Mouse (Mus musculus) heart, embryonic 12.5 days (tissue): ENCODE measurements around the gene Ptpn12. TPM values are rescaled to one million over a fixed set of nuclear protein-coding genes. Genes with fewer than 3 reads are reported as not detected.

Source experiments
- ATAC-seq: fragments of 200-750 bp; cut with Nextera tagmentation; 2 replicates; pipeline ENCODE4 v1.8.0; 2017; ENCODE audit warnings: moderate TSS enrichment, moderate library complexity; ENCODE audit not compliant: insufficient number of reproducible peaks, low FRiP score
- H3K27ac ChIP-seq: fragments of 300-500 bp; sonication (generic); 2 replicates; pipeline ENCODE4 v1.5.1; 2016; ENCODE audit warnings: mild to moderate bottlenecking, moderate library complexity; ENCODE audit not compliant: poor library complexity, severe bottlenecking
- H3K27me3 ChIP-seq: fragments of 300-500 bp; sonication (generic); replicated peaks from 2 replicates; pipeline ENCODE4 v1.6.1; 2016; ENCODE audit warnings: mild to moderate bottlenecking, moderate library complexity
- H3K36me3 ChIP-seq: fragments of 300-500 bp; sonication (generic); 2 replicates; pipeline ENCODE4 v1.6.1; 2016; ENCODE audit warnings: mild to moderate bottlenecking, moderate library complexity
- H3K4me1 ChIP-seq: fragments of 300-500 bp; sonication (generic); replicated peaks from 2 replicates; pipeline ENCODE4 v1.6.1; 2016; ENCODE audit warnings: mild to moderate bottlenecking
- H3K4me2 ChIP-seq: fragments of 300-500 bp; sonication (generic); 2 replicates; pipeline ENCODE4 v1.6.1; 2016; ENCODE audit warnings: mild to moderate bottlenecking, moderate library complexity
- H3K4me3 ChIP-seq: fragments of 300-500 bp; sonication (generic); 2 replicates; pipeline ENCODE4 v1.5.1; 2016; ENCODE audit warnings: mild to moderate bottlenecking
- H3K9ac ChIP-seq: fragments of 300-500 bp; sonication (generic); 2 replicates; pipeline ENCODE4 v1.6.1; 2016; ENCODE audit warnings: mild to moderate bottlenecking, moderate library complexity
- H3K9me3 ChIP-seq: fragments of 300-500 bp; sonication (generic); replicated peaks from 2 replicates; pipeline ENCODE4 v1.6.1; 2016; ENCODE audit warnings: mild to moderate bottlenecking, moderate library complexity
- WGBS: fragments of 180-500 bp; shearing (Covaris S2); methylation state at CpG from one replicate; pipeline ENCODE4 v1.1.7; 2016; 5-methylcytosine and 5-hydroxymethylcytosine counted together
- polyA plus RNA-seq: library from polyadenylated mRNA; unstranded; fragments of >200 nt; fragmentation: Nextera tagmentation; extraction: Ambion mirVana; gene quantifications from 2 replicates; pipeline ENCODE4 v1.2.1, GENCODE M21; 2016

The Ptpn12 gene
- polyA plus RNA-seq, 1 experiment from 2014 or later = 18.5 TPM

DNA sequence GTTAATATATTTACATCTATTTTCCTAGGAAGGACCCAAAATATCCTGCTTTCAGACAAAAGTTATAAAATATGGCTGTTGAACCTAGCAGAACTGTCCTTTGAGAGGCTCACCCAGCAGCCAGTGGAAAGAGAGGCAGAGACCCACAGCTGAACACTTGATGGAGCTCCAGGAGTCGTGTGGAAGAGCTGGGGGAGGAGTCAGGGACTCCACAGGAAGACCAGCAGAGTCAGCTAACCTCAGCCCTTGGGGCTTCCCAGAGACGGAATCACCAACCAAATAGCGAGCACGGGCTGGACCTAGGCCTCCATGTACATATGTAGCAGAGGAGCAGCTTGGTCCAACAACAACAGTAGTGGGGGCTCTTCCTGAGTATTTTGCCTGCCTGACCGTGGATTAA lies 38.6 kb downstream of the Ptpn12 start:
- Histone ChIP-seq H3K36me3 (peaks cover 52% of the 10 kb centered on the region), H3K27ac (no peak overlapping the region), H3K9ac (no peak overlapping the region), H3K27me3 (no peaks in the 10 kb centered on the region), H3K4me1 (no peaks in the 10 kb centered on the region), H3K4me3 (no peak overlapping the region), H3K9me3 (no peaks in the 10 kb centered on the region), H3K4me2 (no peak overlapping the region)
- ATAC-seq = no peak
- WGBS = 57% methylated on average over 5 of the region's 5 CpGs

DNA sequence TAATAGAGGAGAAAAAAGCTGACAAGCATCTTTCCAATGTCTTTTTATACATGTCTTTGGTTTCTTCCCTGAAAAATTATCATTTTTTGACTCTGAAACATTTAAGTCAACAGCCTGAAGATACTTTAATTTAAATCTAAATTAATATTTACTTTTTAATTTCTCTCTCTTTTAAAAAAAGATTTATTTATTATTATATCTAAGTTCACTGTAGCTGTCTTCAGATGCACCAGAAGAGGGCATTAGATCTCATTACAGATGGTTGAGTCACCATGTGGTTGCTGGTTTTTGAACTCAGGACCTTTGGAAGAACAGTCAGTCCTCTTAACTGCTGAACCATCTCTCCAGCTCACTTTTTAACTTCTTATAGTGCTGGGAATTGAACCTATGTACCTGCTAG lies 44.8 kb downstream of the Ptpn12 start:
- no peak for ATAC-seq

GRCm38 (mm10) chr5:21002723-21003122 lies 53.0 kb downstream of the Ptpn12 start:
- Histone ChIP-seq H3K4me3 (no peak overlapping the region), H3K9me3 (peaks cover 3% of the 10 kb centered on the region; the same call in 1 of the 2 replicates), H3K27ac (no peak overlapping the region), H3K4me1 (no peaks in the 10 kb centered on the region), H3K4me2 (no peak overlapping the region), H3K9ac (no peak overlapping the region), H3K36me3 (peaks cover 72% of the 10 kb centered on the region), H3K27me3 (no peaks in the 10 kb centered on the region)
- 86% methylated on average over 6 of the region's 6 CpGs for WGBS
- no peak for ATAC-seq

More for the DNA sequence above, 44.8 kb downstream of the Ptpn12 start:
- Histone ChIP-seq H3K9ac (no peak overlapping the region), H3K9me3 (no peaks in the 10 kb centered on the region), H3K4me3 (no peak overlapping the region), H3K4me2 (no peak overlapping the region), H3K27me3 (no peaks in the 10 kb centered on the region), H3K4me1 (no peaks in the 10 kb centered on the region), H3K27ac (no peak overlapping the region), H3K36me3 (peaks cover 50% of the 10 kb centered on the region)

DNA sequence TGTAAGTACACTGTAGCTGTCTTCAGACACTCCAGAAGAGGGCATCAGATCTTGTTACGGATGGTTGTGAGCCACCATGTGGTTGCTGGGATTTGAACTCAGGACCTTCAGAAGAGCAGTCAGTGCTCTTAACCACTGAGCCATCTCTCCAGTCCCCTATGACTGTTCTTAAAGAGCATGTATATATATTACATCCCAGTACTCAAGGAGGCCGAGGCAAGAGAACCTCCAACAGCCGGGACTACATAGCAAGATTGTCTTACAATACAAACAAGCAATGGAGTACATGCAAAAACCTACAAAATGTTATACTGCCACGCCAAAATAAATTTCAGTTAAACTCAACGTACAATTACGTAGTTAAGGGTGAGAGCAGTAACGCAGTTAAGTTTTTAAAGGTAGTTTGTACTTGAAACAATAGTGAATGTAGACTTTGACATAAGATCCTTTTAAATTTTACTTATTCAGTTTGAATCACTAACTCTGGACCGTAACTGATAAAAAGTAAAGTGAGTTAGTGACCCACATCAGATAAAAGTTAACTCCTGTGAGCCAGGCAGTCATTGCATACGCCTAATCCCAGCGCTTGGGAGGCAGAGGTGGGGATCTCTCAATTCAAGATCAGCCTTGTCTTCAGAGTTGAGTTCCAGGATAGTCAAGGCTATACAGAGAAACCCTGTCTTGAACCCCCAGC lies 53.9 kb downstream of the Ptpn12 start:
- ATAC-seq = no peak

DNA sequence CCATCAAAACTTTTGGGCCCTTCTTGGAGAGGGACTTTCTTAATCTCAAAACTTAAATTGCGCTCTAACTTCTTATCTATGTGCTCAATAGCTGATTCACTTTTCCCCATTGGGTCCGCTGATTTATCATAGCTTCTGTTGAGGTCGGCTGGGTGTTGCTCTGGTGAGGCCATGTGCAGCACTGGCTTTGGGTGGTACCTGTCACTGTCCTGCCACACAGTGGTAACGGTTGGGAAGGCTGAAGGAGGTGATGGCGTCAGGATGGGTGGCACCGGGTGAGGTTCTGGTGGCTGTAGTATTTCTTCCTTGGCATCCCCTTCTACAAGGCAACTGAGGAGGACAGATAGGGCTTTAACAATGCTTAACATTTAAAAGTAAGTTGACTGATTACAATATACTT lies 57.3 kb downstream of the Ptpn12 start:
- no peak for ATAC-seq
- Histone ChIP-seq H3K27ac (no peak overlapping the region), H3K27me3 (no peaks in the 10 kb centered on the region), H3K9me3 (peaks cover 3% of the 10 kb centered on the region; the same call in 1 of the 2 replicates), H3K4me2 (no peak overlapping the region), H3K4me3 (no peak overlapping the region), H3K4me1 (no peaks in the 10 kb centered on the region), H3K9ac (no peak overlapping the region), H3K36me3 (peaks cover 89% of the 10 kb centered on the region)
- 80% methylated on average over 6 of the region's 6 CpGs for whole genome bisulfite sequencing

More for the DNA sequence above, 53.9 kb downstream of the Ptpn12 start:
- peaks cover 80% of the 10 kb centered on the region for H3K36me3 ChIP-seq
- peaks cover 3% of the 10 kb centered on the region; the same call in 1 of the 2 replicates for H3K9me3 ChIP-seq
- no peak overlapping the region for H3K4me3 ChIP-seq
- no peak overlapping the region for H3K4me2 ChIP-seq
- no peak overlapping the region for H3K9ac ChIP-seq
- 94% methylated on average over 10 of the region's 10 CpGs for WGBS
- no peaks in the 10 kb centered on the region for H3K27me3 ChIP-seq
- H3K27ac ChIP-seq = no peak overlapping the region
- no peaks in the 10 kb centered on the region for H3K4me1 ChIP-seq

- Histone ChIP-seq H3K9me3 (peaks cover 3% of the 10 kb centered on the region; the same call in 1 of the 2 replicates), H3K4me3 (no peak overlapping the region), H3K27me3 (no peaks in the 10 kb centered on the region), H3K36me3 (peaks cover 83% of the 10 kb centered on the region), H3K4me2 (no peak overlapping the region), H3K9ac (no peak overlapping the region), H3K4me1 (no peaks in the 10 kb centered on the region), H3K27ac (no peak overlapping the region)
- no peak for ATAC-seq
- 74% methylated on average over 6 of the region's 6 CpGs for WGBS
These were observed 58.2 kb downstream of the Ptpn12 start for GRCm38 (mm10) chr5:20997555-20997954.

DNA sequence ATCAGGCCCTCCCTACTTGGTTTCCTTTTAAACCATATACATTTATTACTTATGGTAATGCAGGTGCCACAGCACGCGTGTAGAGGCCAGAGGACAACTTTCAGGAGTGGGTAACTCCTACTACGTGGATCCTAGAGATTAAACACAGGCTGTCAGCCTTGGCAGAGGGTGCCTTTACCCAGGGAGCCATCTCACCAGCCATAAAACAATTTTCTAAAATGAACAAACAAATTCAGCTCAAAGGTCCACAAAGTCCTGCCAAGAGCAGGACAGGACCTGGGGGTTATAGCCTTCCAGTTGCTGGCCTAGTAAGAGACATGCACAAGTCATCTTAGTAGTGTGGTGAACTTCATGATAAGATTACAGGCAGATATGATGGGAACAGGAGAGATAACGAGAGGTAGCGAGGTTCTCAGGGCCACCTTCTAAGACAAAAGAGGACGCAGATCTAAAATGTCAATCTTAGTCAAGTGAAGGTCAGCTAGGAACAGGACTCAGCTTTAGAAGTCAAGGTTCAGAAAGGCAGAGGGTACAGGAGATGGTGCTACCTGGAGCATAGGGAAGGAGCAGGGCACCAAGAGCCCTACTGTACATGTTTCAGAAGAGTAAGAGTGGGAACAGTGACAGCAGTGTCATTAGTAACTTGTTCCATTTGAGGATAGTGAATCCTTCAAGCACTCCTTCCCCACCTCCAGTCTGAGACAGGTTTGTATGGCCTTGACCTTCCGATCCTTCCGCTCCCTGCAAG lies 65.5 kb downstream of the Ptpn12 start:
- no peak overlapping the region for H3K4me2 ChIP-seq
- no peak overlapping the region for H3K27ac ChIP-seq
- peaks cover 72% of the 10 kb centered on the region for H3K36me3 ChIP-seq
- no peaks in the 10 kb centered on the region for H3K9me3 ChIP-seq
- no peaks in the 10 kb centered on the region for H3K27me3 ChIP-seq
- WGBS = 86% methylated on average over 8 of the region's 8 CpGs
- ATAC-seq = no peak
- H3K4me1 ChIP-seq = no peaks in the 10 kb centered on the region
- no peak overlapping the region for H3K4me3 ChIP-seq
- H3K9ac ChIP-seq = no peak overlapping the region

GRCm38 (mm10) chr5:20986271-20986670 lies 69.4 kb downstream of the Ptpn12 start:
- Histone ChIP-seq H3K4me1 (no peaks in the 10 kb centered on the region), H3K9ac (no peak overlapping the region), H3K4me3 (no peak overlapping the region), H3K27me3 (no peaks in the 10 kb centered on the region), H3K4me2 (no peak overlapping the region), H3K36me3 (peaks cover 56% of the 10 kb centered on the region), H3K27ac (no peak overlapping the region), H3K9me3 (no peaks in the 10 kb centered on the region)
- no peak for ATAC-seq
- 95% methylated on average over 8 of the region's 8 CpGs for WGBS

DNA sequence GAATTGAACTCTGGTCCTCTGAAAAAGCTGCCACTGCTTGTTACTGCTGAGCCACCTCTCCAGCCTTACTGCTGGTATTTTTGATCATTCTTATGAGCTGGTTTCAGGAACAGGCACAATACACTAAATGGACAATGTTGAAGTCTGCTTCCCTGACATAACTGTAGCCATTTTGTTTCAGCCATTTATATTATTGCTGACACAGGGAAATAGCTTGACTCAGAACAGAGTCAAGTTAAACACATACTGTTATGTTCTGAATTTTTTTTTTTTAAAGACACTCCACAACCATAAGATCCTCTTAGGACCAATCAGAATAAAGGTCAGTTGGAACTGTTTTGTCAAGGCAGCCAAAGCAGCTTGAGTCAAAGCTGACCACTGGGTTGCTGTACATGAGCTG lies 72.2 kb downstream of the Ptpn12 start:
- no peak overlapping the region for H3K4me3 ChIP-seq
- ATAC-seq = no peak
- no peak overlapping the region for H3K4me2 ChIP-seq
- H3K27me3 ChIP-seq = no peaks in the 10 kb centered on the region
- H3K27ac ChIP-seq = no peak overlapping the region
- H3K36me3 ChIP-seq = peaks cover 33% of the 10 kb centered on the region
- no peaks in the 10 kb centered on the region for H3K4me1 ChIP-seq
- H3K9ac ChIP-seq = no peak overlapping the region
- peaks cover 3% of the 10 kb centered on the region; the same call in 1 of the 2 replicates for H3K9me3 ChIP-seq

- 52% methylated on average over 4 of the region's 4 CpGs for WGBS
- no peak overlapping the region for H3K4me2 ChIP-seq
- H3K4me3 ChIP-seq = no peak overlapping the region
- H3K9ac ChIP-seq = no peak overlapping the region
- no peak for ATAC-seq
- no peaks in the 10 kb centered on the region for H3K36me3 ChIP-seq
- H3K4me1 ChIP-seq = no peaks in the 10 kb centered on the region
- no peak overlapping the region for H3K27ac ChIP-seq
- no peaks in the 10 kb centered on the region for H3K9me3 ChIP-seq
- no peaks in the 10 kb centered on the region for H3K27me3 ChIP-seq
These were observed 81.0 kb downstream of the Ptpn12 start for GRCm38 (mm10) chr5:20974690-20975089.

DNA sequence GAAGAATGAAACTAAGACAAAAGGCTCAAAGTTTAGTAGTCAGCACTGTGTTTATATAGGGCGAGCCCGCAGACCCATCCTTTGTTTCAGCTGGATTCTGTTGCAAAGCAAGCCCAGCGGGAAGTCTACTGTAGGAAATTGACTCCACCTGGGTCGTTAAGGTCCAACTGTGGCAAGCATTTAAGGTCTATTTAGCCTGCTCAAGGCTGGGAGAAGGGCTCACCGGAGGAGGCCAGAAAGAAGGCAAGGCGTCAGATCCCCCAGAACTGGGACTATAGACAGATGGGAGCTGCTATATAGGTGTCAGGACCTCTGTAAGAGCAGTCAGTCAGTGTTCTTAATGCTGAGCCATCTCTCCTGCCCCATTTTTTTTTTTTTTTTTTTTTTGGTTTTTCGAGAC lies 81.7 kb downstream of the Ptpn12 start:
- Histone ChIP-seq H3K9ac (no peak overlapping the region), H3K27ac (no peak overlapping the region), H3K4me3 (no peak overlapping the region), H3K4me1 (0 out of 2 replicates have a peak, but pooled peaks cover 1% of the 10 kb centered on the region), H3K27me3 (no peaks in the 10 kb centered on the region), H3K36me3 (no peaks in the 10 kb centered on the region), H3K4me2 (no peak overlapping the region), H3K9me3 (no peaks in the 10 kb centered on the region)
- WGBS = 39% methylated on average over 7 of the region's 7 CpGs
- no peak for ATAC-seq
